Mouse (Mus musculus) inflammation-experienced regulatory T-cells, adult 6 months (primary cell): ENCODE results near the gene Vezf1. TPM values are rescaled to one million over a fixed set of nuclear protein-coding genes. Genes with fewer than 3 reads are reported as not detected.
A peak's percentile ranks its signal among the peaks of the same experiment; 100 is the strongest.

Experiments
- ATAC-seq: one replicate; pipeline ENCODE4 v1.8.0; 2017
- polyA plus RNA-seq, 3 experiments: library from polyadenylated mRNA; unstranded; fragments of 100-300 nt; shearing (Covaris generic); gene quantifications; one replicate each; pipeline ENCODE4 v1.2.1; 2017

Gene Vezf1
- polyA plus RNA-seq, 3 experiments from 2014 or later, result 19.3 to 25.6 (median 21.5) TPM

GRCm38 (mm10) chr11:88054589-88054988 lies 13.5 kb upstream of the Vezf1 start:
- ATAC-seq, result no peak

DNA sequence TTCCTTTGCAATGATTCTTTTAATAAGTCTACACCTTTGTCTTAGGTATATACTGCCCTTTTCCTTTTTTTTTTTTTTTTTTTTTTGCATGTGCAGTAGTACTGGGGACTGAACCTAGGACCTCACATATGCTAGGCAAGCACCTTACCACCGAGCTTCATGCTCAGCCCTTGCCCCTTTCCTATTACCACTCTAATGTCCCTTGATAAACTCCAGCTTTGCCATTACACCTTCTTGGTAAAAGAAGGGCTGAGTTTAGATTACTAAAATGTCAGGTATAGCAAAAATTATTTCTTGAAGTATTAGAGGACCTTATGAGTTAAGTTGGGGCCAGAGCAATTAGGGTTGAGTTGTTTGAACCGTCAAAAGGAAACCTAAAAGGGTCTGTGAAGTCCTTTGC lies 12.3 kb upstream of the Vezf1 start:
- ATAC-seq, result no peak

DNA sequence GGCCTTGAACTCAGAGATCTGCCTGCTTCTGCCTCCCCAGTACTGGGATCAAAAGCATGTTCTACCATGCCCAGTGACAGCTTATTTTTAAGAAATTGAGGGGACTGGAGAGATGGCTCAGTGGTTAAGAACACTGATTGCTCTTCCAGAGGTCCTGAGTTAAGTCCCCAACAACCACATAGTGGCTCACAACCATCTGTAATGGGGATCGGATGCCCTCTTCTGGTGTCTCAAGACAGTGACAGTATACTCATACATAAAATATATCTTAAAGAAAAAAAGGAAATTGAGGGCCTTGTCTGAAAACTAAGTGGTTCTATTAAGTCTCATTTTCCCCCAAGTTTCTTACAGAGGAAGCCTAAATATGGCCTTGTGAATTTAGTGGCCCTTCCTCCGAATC lies 10.3 kb upstream of the Vezf1 start:
- no peak for ATAC-seq

GRCm38 (mm10) chr11:88059141-88059540 lies 8.9 kb upstream of the Vezf1 start:
- peak; percentile 89 for ATAC-seq

GRCm38 (mm10) chr11:88061892-88062625 lies 6.0 kb upstream of the Vezf1 start:
- no peak for ATAC-seq

- ATAC-seq, result no peak
Observed at GRCm38 (mm10) chr11:88065732-88066131, 2.3 kb upstream of the Vezf1 start.

DNA sequence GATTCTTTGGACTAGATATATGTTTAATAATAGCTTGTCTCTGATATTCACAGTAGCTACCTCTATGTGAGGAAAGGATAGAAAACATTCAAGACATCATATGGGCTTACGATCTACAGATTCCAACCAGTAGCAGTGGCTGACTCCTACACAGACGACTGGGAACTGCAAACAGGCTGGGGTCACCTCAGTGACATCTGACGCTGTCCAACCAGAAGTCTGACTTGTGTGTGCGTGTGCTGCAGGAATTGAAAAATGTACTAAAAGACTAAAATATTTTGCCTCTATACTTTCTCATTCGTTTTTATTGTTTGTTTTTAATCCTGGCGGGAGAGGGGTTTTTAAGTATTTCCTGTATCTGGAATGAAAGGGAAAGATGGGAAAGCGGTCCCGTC lies 891 bp upstream of the Vezf1 start:
- ATAC-seq, result peak; percentile 10

DNA sequence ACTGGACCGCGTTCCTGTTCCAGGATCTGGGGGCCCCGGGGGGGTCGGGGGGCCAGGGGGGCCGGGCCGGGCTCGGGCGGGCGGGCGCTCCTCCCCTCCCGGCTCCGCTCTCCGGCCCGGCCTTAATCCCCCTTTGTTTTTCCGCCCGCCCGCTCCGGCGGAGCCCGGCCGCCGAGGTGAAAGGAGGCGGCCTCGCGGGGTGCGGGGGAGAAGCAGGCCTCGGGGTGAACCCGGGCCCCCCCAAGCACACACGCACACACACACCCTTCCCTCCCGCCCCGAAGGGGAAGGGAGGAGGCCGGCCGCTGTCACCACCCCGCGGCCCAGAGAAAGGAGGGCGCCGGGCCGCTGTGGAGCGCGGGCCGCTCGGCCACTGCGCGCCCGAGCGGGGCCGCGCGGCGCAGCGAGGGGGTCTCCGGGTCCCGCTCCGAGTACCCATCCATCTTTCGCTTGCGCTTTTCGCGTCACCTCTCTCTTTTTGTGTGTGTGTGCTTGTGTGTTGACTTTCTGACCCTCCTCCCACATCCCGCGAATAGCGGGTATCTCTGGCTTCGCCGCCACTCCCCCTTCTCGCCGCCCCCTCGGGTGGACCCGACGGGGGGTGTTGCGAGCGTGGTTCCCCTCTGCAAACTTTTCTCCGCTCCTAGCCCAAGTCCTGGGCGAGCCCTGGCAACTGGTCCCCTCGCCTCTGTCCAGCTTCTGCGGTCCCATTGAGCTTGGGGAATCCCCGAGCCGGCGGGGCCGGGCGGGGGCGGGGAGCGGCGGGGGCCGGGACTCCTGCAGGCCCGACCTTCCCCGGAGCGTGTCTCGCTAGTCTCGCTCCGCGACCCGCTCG lies 549 bp downstream of the Vezf1 start:
- peak; percentile 22 for ATAC-seq

DNA sequence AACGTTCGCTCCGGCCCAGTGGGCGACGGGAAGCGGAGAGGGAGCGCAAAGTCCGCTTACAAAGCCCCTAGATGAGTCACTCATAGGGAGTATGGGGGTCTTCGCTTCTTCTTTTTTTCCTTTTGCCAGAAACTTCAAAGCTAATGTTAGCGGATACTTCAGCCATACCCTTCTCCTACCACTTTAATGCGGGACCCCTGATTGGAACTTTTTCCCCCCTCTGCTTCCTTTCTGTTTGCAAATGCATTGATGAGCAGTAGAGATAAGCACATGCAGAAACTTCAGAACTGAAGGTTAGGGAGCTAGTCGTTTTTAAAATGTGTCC lies 1.1 kb downstream of the Vezf1 start:
- no peak for ATAC-seq

DNA sequence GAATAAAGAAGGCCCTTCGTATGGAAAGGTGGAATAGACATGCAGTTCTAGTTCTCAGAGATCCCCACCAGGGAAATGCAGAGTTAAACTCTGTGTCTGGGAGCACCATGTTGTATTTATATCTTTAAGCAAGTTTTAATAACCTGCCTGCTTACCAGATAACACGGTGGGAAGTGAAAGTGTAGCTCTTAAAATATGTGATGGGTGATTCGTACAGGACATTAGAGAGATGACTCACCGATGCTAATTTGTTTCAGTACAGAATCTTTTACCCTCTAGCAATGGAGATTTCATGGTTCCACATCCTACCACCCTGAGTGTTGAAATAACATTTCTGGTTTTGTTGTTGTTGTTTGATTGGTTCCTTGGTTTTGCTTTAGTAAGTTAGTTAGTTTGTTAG lies 2.3 kb downstream of the Vezf1 start:
- ATAC-seq, result no peak

DNA sequence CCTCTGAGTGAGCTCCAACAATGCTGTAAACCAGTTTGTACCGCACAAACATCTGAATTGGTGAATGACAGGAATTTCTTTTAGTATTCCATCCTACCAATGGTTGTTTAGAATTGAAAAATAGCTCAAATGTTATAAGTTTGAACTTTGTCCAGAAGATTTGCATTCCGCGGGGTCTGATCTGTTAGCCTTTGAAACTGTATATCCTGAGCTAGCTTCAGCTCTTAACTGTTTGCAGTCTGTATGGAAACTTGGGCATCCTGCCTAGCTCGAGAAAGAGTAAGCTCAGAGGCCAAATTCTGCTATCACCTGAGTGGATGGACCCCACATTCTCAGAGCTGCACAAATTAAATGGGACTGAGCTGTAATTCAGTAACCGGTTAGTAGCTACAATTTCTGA lies 3.0 kb downstream of the Vezf1 start:
- no peak for ATAC-seq

DNA sequence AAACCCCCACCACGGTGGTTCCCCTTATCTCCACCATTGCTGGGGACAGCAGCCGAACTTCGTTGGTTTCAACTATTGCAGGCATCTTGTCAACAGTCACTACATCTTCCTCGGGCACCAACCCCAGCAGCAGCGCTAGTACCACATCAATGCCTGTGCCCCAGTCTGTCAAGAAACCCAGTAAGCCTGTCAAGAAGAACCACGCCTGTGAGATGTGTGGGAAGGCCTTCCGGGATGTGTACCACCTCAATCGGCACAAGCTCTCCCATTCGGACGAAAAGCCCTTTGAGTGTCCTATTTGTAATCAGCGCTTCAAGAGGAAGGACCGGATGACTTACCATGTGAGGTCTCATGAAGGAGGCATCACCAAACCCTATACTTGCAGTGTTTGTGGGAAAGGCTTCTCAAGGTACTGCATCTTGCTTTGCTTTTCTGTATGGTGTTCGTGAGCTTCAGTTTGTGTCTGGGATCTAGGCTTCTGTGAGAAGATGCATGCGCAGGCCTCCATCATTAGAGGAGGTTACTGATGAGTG lies 5.3 kb downstream of the Vezf1 start:
- no peak for ATAC-seq

- no peak for ATAC-seq
Observed at GRCm38 (mm10) chr11:88075701-88076100, 7.6 kb downstream of the Vezf1 start.

DNA sequence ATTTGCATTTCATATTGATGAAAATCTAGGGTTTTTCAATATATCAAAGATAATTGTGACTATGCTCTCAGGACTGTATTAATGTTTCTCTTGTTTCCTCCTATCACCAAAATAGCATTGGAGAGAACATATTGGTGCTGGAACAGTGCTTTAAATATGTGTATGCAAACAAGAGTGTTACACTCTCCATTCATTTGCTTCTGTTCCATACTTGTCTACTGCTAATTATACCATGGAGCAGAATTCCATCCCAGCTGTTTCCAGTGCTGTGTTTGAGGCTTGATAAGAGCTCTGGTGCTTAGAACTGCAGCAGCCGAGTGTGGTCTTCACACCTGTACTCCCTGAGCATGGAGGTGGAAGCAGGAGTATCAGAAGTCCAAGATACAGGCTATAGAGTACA lies 8.3 kb downstream of the Vezf1 start:
- no peak for ATAC-seq

DNA sequence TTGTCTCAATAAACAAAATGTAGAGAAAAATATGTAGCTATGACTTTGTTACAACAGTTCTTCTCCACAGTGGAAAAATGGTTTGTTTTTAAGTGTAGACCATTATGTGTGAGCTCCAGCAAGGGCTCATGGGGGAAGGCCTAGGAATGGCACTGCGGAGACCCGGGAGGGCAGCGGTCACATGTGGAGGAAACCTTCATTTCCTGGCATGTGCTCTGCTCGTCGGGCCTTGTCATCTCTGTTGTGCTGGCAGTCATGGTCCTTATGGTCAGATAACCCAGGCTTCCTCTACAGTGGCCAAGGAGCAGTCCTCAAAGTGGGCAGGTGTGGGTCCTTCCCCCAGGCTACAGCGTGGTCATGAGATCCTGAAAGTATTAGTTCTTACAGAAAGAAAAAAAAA lies 15.6 kb downstream of the Vezf1 start:
- no peak for ATAC-seq

- ATAC-seq, result peak; percentile 90
Observed at GRCm38 (mm10) chr11:88086737-88087627, 18.9 kb downstream of the Vezf1 start.

- no peak for ATAC-seq
Observed at GRCm38 (mm10) chr11:88089150-88089549, 21.1 kb downstream of the Vezf1 start.

- ATAC-seq, result no peak
Observed at GRCm38 (mm10) chr11:88090293-88090692, 22.2 kb downstream of the Vezf1 start.

DNA sequence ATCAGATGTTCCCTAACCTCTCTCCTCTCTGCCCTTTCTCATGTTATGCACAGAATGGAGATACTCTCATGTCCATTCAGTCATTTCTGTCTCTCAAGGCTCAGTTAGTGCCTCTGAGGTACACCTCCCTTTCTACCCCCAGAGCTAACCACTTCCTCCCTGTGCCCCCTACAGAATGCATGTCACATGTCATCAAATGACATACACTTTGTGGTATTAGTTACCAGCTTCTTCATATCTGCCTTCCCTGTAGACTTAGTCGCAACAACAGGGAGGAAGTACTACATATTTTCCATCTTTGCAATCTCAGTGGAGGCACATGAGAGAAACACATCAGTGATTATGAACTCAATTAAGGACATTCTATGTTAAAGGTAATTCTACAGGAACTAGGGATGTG lies 23.9 kb downstream of the Vezf1 start:
- ATAC-seq, result peak; percentile 56

DNA sequence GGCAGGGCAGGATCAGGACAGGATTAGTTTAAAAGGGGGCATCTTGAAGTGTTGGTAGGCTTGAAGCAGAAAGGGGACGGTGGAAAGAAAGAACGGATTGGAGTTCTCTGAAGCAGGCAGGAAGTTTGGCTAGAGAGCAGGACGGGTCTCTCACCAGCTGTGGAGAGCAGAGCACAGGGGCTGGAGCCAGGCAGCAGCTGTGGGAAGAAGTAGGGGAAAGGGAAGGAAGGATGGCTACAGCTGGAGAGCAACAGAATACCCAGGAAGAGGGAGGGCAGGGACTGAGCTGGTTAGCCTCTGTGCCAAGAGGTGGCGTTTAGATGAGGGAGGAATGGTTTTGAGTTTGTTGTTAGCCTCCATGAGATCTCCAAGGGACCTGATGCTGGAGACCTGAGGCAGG lies 29.1 kb downstream of the Vezf1 start:
- ATAC-seq, result no peak

- no peak for ATAC-seq
Observed at GRCm38 (mm10) chr11:88098021-88098729, 30.1 kb downstream of the Vezf1 start, which contains the start of gene Cuedc1. Cuedc1 (plus strand) TSS chr11:88098058.
